Mouse (Mus musculus) thymus, adult 2 months (tissue): Measurements from ENCODE around the gene Nutf2. TPM values are rescaled to one million over a fixed set of nuclear protein-coding genes. Genes with fewer than 3 reads are reported as not detected.

Experiments used
- DNase-seq: peaks from one replicate; pipeline ENCODE4 v3.0.0; 2021
- H3K27ac ChIP-seq: fragments of 200-500 bp; 2 replicates; pipeline ENCODE4 v1.5.1; 2012; ENCODE audit warnings: low read length, control low read depth; ENCODE audit not compliant: control insufficient read depth, insufficient read depth
- H3K27me3 ChIP-seq: fragments of 200-500 bp; 2 replicates; pipeline ENCODE4 v1.6.1; 2012; ENCODE audit warnings: mild to moderate bottlenecking, low read length, moderate library complexity, mixed read lengths; ENCODE audit not compliant: control insufficient read depth, insufficient read depth
- H3K36me3 ChIP-seq: fragments of 200-500 bp; 2 replicates; pipeline ENCODE4 v1.6.1; 2012; ENCODE audit warnings: mild to moderate bottlenecking, low read length, moderate library complexity; ENCODE audit not compliant: control insufficient read depth, insufficient read depth
- H3K4me1 ChIP-seq: fragments of 200-500 bp; replicated peaks from 2 replicates; pipeline ENCODE4 v1.6.1; 2012; ENCODE audit warnings: low read length; ENCODE audit not compliant: control insufficient read depth, insufficient read depth
- H3K4me3 ChIP-seq: fragments of 200-500 bp; 2 replicates; pipeline ENCODE4 v1.5.1; 2012; ENCODE audit warnings: mild to moderate bottlenecking, low read length, control low read depth, moderate library complexity; ENCODE audit not compliant: control insufficient read depth, insufficient read depth
- CTCF ChIP-seq: fragments of 200-500 bp; IDR thresholded peaks from 2 replicates; pipeline ENCODE4 v1.5.1; 2012; ENCODE audit warnings: mild to moderate bottlenecking, control low read depth, low read length, moderate library complexity, borderline replicate concordance; ENCODE audit not compliant: control insufficient read depth, poor library complexity, insufficient read depth; ENCODE audit errors: extremely low read depth
- POLR2A ChIP-seq: fragments of 200-500 bp; IDR thresholded peaks from 2 replicates; pipeline ENCODE4 v1.6.1; 2012; ENCODE audit warnings: mild to moderate bottlenecking, low read length, control low read depth, moderate library complexity; ENCODE audit not compliant: control insufficient read depth, poor library complexity, insufficient read depth; ENCODE audit errors: extremely low read depth
- WGBS: fragments of 180-500 bp; shearing (Covaris S2); methylation state at CpG from one replicate; pipeline ENCODE4 v1.1.7; 2018; 5-methylcytosine and 5-hydroxymethylcytosine counted together
- polyA plus RNA-seq: library from polyadenylated mRNA; depleted of rRNA; stranded (reverse); fragments of >200 nt; gene quantifications from 2 replicates; pipeline ENCODE4 v1.2.3, GENCODE M21; 2012

Nutf2 gene
- polyA plus RNA-seq, 1 experiment: 52.4 TPM

GRCm38 (mm10) chr8:105854303-105854702, 6.1 kb upstream of the Nutf2 start:
- H3K4me3 ChIP-seq: no peak overlapping the region
- no peak overlapping the region for H3K27ac ChIP-seq
- 41% methylated on average over 8 of the region's 8 CpGs for WGBS
- H3K4me1 ChIP-seq: peaks cover 18% of the 10 kb centered on the region
- H3K27me3 ChIP-seq: no peaks in the 10 kb centered on the region
- no peak for DNase-seq
- no peaks in the 10 kb centered on the region for H3K36me3 ChIP-seq
- no peak for TF ChIP-seq CTCF
- no peak for TF ChIP-seq POLR2A

- WGBS: under 1% methylated on average over 43 of the region's 43 CpGs
- TF ChIP-seq CTCF (peak; percentile 77; the same call in 1 of the 2 replicates), POLR2A (peak; percentile 61; the same call in 1 of the 2 replicates)
- H3K4me3 ChIP-seq: peak within 1 kb of the TSS; percentile 73
- peaks cover 18% of the 10 kb centered on the region for H3K4me1 ChIP-seq
- H3K27me3 ChIP-seq: no peaks in the 10 kb centered on the region
- DNase-seq: peak; percentile 96
- H3K36me3 ChIP-seq: no peaks in the 10 kb centered on the region
- H3K27ac ChIP-seq: peak within 1 kb of the TSS; percentile 50; the same call in 1 of the 2 replicates
Observed at GRCm38 (mm10) chr8:105854715-105855216, 5.6 kb upstream of the Nutf2 start, which contains the start of gene Thap11. Gene Thap11, plus strand, starts transcription at chr8:105855132.

- WGBS: under 1% methylated on average over 71 of the region's 71 CpGs
Observed at GRCm38 (mm10) chr8:105855248-105856167, 4.9 kb upstream of the Nutf2 start.

DNA sequence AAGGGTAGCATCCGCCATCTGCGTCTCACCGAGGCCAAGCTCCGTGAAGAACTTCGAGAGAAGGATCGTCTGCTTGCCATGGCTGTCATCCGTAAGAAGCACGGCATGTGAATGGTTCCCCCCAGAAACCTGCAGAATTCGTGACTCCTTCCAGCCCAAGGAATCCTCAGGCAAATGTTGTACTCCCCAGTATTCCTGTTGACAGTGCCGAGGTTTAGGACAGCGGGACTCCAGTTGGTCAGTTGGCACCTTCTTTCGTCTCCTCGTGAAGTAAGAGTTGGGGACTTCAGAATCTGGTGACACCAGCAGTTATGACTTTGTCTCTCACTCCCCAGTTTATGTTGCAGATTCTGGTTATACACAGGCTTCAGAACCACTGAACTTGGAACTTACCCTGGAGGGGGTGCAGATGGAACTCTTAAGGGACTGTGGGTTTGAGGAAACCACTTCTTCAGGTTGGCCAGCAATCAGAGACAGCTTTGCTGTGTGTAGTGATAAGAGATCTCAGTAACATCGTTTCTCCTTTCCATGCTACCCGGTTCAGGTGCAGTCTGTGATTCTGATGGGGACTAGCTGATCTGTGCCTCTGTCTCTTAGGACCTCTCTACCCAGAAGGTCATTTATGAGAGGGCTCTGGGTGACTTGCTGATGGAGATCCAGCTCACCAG, 4.1 kb upstream of the Nutf2 start:
- 31% methylated on average over 15 of the region's 15 CpGs for WGBS
- Histone ChIP-seq H3K4me1 (peaks cover 13% of the 10 kb centered on the region), H3K36me3 (no peaks in the 10 kb centered on the region), H3K27me3 (no peaks in the 10 kb centered on the region), H3K27ac (no peak overlapping the region), H3K4me3 (peak overlapping the region; percentile 73)
- TF ChIP-seq POLR2A (no peak), CTCF (no peak)
- no peak for DNase-seq

More at GRCm38 (mm10) chr8:105855248-105856167, 4.9 kb upstream of the Nutf2 start:
- no peaks in the 10 kb centered on the region for H3K27me3 ChIP-seq
- H3K36me3 ChIP-seq: no peaks in the 10 kb centered on the region
- TF ChIP-seq CTCF (no peak), POLR2A (no peak)
- peaks cover 15% of the 10 kb centered on the region for H3K4me1 ChIP-seq
- peak; percentile 49 for DNase-seq
- H3K4me3 ChIP-seq: peak overlapping the region; percentile 73
- H3K27ac ChIP-seq: peak overlapping the region; percentile 7; the same call in 1 of the 2 replicates

- Histone ChIP-seq H3K27ac (no peak overlapping the region), H3K4me1 (peaks cover 13% of the 10 kb centered on the region)
Observed at GRCm38 (mm10) chr8:105858495-105858894, 1.9 kb upstream of the Nutf2 start.

DNA sequence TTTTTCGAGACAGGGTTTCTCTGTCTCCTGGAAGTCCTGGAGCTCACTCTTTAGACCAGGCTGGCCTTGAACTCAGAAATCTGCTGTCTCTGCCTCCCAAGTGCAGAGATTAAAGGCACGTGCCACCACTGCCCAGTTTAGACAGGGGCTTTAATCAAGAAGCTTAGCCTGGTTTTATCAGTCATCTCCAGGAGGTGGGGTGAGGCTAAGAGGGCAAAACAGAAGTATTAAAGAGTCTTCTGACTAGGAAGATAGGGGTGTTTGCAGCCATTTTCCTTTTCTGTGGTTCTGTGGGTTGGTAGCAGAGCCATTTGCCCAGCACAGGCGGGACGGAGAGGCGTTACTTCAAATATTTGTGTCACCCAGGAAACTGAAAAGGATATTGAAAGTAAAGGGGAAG, 1.1 kb upstream of the Nutf2 start:
- TF ChIP-seq POLR2A: no peak
- TF ChIP-seq CTCF: no peak
- H3K27me3 ChIP-seq: no peaks in the 10 kb centered on the region
- H3K36me3 ChIP-seq: no peaks in the 10 kb centered on the region
- no peak overlapping the region for H3K27ac ChIP-seq
- no peak overlapping the region for H3K4me3 ChIP-seq
- H3K4me1 ChIP-seq: peaks cover 13% of the 10 kb centered on the region
- no peak for DNase-seq
- WGBS: 51% methylated on average over 5 of the region's 5 CpGs

More at GRCm38 (mm10) chr8:105858495-105858894, 1.9 kb upstream of the Nutf2 start:
- no peak overlapping the region for H3K4me3 ChIP-seq
- 84% methylated on average over 5 of the region's 5 CpGs for WGBS
- H3K27me3 ChIP-seq: no peaks in the 10 kb centered on the region
- TF ChIP-seq POLR2A (no peak), CTCF (no peak)
- no peaks in the 10 kb centered on the region for H3K36me3 ChIP-seq
- no peak for DNase-seq
